Mouse (Mus musculus): ENCODE data around the gene Efs.

Efs gene

DNA sequence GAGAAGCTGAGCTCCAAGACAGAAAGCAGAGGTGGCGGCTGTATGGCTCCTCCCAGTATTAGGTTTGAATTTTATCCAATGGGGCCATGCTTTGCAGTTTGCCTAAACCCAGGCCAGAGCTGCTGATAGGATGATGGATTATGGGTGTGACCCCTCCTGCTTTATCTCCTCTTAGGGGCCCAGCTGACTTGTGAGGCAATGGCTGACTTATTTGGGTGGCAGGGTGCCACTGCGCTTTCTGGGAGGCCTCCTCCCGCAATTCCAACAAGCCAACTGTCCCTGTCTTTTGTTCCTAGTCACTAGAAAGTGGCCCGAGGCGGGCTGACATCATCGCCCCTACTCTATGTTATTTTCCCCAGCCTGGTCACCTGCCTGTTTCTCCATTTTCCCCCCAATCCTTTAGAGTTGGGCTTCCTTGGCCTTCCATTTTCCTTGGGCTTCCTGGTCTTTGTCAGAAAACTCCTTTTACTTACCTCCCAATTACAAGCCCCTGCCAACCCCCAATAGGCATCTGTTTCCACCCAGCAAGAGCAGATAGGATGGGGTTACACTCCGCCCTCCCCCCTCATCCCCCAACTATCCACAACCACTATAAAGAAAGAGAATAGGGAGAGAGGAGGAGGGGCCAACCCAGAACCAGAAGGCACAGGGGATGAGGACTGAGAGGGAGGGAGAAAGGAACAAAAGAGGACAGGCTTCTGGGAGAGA lies 1.1 kb downstream of the Efs start:
- peak; percentile 59 for DNase-seq (ENCODE audit: low read depth)

DNA sequence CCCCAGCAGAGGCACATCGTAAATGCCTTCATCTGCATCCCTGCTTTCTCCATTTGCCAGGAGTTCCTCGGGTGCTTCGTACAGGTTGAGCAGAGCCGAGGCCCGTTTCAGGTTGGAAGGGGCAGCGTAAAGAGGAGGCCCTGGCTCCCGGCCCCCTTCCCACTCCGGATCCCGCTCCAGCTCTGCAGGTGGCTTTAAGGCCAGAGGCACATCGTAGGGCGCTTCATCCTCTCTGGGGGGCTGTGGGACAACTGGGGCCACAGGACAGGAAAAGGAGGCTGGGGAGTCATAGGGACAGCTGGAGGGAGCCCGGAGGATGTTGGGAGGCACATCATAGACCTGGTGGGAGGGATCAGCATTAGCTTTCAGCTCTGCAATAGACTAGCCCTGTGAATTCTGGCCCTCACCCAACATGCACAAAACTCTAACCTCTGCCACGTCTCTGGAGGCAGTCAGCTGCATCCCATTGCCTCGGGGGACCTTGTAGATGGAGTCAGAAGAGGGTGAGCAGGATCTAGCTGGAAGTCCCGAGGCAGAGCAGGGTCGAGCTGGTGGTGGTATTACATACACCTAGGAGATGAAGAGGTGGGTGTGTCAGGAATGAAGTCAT lies 5.7 kb downstream of the Efs start:
- DNase-seq (ENCODE audit: low read depth), result no peak

DNA sequence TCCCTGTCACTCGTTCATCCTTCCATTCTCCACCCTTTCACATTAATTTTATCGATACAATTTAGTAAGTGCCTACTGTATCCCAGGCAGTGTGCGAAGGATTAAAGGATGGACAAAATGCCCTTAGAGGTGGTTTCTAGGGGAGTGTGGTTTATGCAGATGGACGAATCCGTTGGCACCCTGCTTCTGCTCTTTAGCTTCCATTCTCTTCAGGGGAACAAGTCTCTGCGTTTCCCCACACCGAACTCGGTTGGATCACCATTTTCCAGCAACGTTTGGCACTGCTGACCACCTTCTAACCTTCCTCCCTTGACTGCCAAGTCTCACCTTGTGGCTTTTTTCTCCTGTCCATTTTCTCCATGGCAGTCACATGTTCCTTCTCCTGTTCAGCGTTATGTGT lies 12.6 kb downstream of the Efs start:
- no peak for DNase-seq (ENCODE audit: low read depth)

DNA sequence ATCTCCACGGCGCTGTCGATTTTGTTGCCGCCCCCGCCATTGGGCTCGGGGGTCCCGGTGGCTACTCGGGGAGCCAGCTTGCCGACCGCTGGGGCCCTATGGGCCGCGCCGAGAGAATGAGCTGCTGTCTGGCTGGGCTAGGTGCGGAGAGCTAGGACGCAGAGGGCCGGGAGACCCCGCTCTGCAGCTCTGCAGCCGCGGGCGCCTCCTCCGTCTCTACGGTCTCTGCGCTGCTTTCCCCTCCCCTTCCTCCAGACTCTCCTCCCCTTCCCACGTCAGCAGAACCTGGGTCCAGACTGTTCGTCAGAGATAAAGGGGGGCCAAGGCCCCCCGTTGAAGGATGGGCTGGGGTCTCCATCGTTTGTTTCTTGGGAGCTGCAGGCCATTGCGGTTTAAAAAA lies 13.0 kb downstream of the Efs start, which contains the start of gene Slc22a17:
Gene Slc22a17 (minus strand): TSS at position 247 of the 400 bp plus-strand sequence.
- DNase-seq (ENCODE audit: low read depth), result peak; percentile 66

DNA sequence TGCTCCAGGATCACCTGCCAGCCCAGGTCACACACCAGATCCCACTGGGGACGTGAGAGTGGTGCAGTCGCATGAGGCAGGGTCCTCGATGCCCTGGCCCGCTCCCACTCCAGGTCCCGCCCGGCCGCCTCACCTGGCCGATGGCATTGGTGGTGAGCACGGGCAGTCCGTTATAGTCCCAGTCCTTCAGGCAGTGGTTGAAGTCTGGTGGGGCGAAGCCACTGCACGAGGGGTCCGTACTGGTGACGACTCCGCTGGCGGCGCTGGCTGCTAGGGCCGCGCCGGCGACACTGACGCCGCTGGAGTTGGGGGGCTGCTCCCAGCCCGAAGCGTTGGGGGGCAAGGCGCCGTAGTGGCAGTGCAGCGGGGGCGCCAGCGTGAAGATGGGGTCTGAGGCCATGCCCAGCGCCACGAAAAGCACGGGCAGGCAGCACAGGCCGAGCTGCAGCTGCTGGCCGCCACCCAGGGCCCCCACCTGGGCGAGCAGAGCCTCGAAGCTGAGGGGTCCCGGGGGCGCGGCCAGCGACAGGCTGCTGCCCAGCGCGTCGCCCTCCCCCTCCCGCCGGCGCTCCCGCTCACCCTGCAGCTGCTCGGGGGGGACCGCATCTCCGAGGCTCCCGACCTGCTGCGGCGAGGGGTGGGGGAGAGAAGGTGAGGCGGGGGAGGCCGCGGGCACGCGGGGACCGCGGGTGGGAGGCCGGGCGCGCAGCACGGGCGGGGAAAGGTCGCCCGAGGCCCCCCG lies 13.6 kb downstream of the Efs start:
- no peak for DNase-seq (ENCODE audit: low read depth)

DNA sequence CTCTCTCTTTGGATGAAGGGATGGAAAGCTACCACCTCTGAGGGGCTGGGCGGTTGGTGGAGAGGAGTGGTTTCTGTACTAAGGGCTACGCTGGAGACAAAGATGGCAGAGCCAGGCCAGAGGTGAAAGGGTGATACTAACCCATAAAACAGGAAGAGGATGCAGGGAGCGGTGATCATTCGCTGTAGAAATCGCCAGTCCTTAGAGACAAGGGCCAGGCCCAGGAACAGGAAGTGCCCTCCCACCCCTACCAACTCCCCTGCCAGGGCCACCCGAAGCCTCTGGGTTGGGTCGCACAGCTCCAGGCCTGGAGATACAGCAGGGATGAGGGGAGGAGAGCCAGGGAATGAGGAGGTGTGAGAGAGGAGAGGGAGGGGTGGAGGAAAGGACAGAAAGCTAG lies 17.2 kb downstream of the Efs start:
- no peak for DNase-seq (ENCODE audit: low read depth)

DNA sequence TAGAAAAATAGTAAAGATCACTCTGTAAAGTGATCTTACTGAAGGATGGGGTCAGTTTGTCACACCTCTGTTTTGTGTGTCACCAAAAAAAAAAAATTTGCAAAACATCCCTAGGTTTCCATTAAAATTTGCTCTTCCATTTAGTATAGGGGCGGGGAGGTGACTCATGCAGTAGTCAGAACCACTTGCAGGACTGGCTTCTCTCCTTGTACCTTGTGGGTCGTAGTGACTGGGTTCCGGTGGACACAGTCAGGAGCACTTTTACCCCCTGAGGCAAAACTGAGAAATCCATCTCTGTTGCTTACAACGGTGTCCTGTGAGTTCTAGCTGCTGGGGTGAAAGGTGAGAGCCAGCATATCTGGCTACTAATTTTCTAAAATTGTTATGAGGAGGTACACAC lies 22.3 kb downstream of the Efs start:
- DNase-seq (ENCODE audit: low read depth), result peak; percentile 26

DNA sequence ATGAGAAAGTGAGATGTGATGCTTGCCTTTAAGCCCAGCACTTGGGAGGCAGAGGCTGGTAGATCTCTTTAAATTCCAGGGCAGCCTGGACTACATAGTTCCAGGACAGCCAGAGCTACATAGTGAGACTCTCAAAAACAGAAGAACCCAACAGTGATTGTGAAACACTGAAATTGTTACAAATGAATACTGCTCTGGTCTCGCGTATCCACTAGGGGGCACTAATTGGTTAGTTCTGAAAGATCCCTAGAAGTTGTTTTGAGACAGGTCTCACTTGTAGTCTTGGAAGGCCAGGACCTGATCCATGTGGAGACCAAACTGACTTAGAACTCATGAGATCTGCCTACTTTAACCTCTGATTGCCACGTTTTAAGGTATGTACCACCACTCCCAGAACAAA lies 25.5 kb downstream of the Efs start:
- DNase-seq (ENCODE audit: low read depth), result peak; percentile 88

DNA sequence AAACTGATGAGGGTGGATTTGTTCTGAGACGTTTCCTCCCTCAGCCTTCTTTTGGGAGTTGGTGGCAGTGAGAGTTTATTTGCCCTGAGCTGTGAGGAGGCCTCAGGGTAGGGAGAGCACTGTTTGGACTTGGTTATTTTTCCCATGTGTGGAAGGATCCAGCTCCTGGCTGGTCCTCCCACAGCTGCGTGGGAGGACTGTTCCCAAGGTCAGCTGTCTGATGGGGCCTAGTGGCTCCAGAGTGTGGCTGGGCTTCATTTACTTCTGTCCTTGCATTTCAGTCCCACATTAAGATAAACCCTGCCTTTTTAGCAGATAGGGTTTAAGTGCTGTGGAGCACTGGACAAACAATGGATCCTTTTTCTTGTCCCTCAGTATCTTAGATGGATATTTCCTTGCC lies 28.5 kb downstream of the Efs start:
- DNase-seq (ENCODE audit: low read depth), result no peak

DNA sequence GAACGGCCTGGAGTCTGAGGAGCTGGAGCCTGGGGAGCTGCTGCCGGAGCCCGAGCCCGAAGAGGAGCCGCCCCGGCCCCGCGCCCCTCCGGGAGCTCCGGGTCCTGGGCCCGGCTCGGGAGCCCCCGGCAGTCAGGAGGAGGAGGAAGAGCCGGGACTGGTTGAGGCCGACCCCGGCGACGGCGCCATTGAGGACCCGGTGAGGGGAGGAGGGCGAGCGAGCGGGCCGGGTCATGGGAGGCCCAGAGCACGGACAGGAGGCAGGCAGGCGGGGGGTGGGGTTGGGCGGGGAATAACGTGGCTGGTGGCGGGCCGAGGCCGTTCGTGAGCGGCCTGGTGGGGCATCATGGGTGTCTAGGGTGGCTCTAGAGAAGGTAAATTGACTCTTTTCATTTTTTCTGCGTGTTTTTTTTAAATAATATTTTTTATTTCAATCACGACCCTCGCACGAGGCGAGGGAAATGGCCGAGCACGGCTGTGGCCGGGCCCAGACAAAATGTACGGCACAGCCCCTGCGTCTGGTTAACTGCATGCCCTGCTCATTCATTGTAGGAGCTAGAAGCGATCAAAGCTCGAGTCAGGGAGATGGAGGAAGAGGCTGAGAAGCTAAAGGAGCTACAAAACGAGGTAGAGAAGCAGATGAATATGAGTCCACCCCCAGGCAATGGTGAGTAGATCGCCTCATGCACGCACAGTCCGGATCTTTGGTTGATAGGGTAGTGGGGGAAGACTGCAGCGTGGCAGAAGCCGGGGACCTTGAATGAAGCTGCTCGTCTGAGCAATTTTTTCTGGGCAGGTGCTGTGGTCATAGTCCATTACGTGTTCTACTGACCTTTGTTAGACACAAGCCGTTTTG lies 31.4 kb downstream of the Efs start:
- DNase-seq (ENCODE audit: low read depth), result peak; percentile 63

DNA sequence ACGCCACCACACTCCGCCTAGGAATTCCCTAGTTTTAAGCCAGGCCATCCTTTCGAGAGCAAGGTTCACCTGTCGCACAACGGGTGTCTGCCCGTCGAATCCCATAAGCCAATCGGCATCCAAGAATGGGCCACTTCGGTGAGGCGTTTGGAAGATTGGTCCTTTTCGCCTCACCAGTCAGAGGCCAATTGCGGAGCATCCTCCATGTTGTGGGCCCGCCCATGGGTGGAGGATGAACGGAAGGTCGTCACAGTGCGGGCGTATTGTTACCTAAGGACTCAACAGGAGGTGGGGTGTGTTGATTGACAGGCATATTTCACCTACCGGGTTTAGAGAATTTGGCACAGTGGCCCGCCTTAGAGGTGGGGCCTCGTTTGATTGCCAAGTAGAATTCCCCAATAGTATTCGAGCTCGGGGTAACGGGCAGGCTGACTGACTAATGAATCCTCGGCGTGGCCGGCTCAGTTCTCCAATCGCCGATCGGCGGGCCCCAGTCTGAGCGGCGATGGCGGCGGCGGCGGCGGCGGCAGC lies 32.2 kb downstream of the Efs start:
- peak; percentile 97 for DNase-seq (ENCODE audit: low read depth)

DNA sequence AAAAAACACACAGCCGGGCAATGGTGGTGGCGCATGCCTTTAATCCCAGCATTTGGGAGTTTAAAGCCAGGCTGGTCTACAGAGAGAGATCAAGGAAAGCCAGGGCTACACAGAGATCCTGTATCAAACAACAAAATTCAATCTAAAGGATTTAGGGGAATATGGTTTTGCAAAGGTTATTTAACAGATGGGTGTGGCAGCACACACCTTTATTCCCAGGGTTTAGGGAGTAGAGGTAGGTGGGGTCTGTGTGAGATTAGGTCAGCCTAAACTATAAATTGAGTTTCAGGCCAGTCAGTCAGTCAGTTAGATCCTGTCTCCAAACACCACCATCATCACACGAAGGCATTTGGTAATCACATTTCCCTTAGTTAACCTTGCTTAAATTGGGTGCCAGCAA lies 33.7 kb downstream of the Efs start, which contains the start of gene Pabpn1:
Gene Pabpn1 (plus strand): TSS at position 301 of the 400 bp plus-strand sequence.
- DNase-seq (ENCODE audit: low read depth), result no peak

DNA sequence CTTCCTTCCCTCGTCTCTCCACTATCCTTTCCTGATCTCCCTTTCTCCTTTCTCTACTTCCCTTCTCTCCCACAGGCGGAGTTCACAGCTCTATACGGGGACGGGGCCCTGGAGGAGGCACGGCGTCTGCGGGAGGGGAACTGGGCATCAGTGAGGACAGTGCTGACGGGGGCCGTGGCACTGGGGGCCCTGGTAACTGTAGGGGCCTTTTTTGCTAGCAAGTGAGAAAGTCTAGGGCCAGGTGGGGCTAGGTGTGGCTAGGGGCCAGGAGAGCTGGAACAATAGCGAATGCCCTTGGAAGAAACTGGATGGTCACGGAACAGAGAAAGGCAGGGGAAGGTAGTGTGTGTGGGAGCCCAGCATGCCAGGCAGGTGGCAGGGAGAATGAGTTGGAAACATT lies 40.6 kb downstream of the Efs start:
- DNase-seq (ENCODE audit: low read depth), result no peak

DNA sequence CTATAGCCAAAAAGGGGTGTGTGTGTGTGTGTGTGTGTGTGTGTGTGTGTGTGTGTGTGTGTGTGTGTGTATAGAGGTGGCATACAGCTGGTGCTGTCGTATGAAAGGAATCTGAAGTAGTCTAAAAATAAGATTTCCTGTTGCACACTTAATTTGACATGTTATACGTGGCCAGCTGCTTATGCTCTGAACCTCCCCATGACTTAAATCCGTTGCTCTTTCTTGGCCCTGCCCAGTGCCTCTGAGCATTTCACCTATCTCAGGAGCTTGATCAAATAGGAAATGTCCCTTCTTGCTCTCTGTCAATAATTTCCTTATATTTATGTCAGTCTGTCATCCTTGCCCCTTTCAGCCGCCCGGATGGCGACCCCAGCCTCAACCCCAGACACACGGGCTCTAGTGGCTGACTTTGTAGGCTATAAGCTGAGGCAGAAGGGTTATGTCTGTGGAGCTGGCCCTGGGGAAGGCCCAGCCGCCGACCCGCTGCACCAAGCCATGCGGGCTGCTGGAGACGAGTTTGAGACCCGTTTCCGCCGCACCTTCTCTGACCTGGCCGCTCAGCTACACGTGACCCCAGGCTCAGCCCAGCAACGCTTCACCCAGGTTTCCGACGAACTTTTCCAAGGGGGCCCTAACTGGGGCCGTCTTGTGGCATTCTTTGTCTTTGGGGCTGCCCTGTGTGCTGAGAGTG lies 41.8 kb downstream of the Efs start:
- DNase-seq (ENCODE audit: low read depth), result no peak

DNA sequence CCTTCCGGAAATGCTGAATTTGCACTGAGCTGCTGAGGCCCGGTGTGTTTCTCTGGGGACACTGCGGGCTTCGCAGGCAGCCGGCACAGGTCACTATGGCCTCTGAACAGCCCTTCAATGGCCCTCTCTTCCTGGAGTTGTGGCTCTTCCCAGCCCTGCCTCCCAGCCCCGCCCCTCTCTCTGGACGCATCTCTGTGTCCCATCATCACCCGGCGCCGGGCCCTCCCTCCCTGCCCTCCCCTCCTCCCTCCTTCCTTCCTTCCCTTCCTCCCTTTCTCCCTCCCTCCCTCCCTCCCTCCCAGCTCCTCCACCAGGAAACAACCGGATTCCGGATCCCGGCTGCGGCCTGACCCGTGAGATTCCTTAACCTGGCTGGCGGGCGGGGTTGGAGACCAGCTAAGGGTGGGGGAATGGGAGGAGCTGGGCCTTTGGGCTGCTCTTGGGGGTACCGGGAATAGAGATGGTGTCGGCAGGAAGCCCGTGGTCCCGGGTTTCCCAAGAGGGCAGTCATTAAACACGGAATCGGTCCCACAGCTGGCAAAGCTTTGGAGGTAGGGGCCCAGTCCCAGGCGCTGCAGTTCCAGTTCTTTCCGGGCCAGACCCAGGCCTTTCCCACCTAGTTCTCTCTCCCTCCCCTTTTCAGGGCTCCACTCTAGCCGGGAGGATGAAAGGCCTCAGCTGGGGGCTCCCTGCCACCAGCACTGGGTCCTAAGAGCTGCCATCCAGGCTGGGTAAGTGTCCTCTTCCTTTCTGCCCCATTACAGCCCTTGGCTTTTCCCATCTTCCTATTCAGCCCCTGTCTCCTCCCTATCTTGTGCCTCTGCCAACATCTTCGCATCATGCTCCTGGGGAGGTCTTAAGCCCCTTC lies 42.5 kb downstream of the Efs start, which contains the start of the genes Bcl2l2 and Gm20521:
Gene Bcl2l2 (plus strand): TSS at position 224 of the 868 bp plus-strand sequence.
Gene Gm20521 (plus strand): TSS at position 288 of the 868 bp plus-strand sequence.
- DNase-seq (ENCODE audit: low read depth), result peak; percentile 95

DNA sequence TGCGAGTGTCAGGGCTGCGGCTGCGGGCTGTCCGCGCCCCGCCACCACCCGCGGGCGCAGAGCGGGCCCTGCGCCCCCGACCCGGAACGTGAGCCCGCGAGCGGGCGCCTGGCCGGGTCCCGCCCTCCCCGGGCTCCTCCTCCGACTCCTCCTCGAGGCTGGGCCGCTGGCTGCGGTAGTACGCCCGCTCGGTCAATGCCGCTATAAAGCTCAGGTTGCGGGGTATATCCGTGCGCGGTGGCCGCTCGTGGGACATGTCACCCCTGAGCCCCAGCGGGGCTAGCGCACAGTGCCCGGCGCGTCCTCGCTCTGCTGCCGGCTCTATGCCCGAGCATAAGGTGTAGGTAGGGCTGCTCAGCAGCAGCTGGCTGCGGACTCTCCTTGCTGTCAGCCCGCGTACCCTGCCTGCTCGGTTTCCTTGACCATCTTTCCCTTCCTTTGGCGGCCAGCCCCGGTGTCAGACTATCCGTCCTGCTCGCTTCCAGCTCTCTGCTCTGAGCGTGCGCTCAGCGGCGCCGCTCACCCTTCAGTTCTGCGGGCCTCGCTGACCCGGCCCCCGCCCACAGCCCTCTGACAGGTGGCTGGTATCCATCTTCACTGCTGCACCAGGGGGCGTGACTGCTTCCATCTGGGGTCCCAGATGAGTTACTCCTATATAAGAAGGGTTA lies 48.7 kb downstream of the Efs start, which contains the start of gene Ppp1r3e:
Gene Ppp1r3e (minus strand): TSS at position 503 of the 668 bp plus-strand sequence.
- peak; percentile 60 for DNase-seq (ENCODE audit: low read depth)

DNA sequence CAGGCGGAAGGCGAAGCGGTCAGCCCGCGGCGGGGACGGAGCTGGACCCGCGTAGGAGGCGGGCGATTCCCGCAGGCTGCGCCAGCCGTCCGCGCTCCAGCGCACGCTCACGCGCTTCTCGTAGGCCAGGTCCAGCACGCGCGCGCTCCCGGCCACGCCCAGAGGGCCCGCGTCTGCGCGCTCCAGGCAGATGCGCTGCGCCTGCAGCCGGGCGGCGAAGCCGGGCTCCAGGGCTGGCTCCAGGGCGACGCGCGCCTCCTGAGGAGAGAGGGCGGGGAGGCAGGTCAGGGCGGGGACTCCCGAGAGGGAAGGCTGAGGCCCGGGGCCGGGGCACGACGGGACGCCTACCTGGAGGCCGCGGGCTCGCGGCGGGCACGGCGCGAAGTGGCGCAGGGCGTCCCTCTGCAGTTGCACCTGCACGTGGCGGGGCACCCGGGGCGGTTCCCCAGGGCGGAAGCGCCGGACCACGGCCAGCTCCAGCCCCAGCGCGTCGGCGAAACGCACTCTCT lies 49.3 kb downstream of the Efs start:
- DNase-seq (ENCODE audit: low read depth), result peak; percentile 93

DNA sequence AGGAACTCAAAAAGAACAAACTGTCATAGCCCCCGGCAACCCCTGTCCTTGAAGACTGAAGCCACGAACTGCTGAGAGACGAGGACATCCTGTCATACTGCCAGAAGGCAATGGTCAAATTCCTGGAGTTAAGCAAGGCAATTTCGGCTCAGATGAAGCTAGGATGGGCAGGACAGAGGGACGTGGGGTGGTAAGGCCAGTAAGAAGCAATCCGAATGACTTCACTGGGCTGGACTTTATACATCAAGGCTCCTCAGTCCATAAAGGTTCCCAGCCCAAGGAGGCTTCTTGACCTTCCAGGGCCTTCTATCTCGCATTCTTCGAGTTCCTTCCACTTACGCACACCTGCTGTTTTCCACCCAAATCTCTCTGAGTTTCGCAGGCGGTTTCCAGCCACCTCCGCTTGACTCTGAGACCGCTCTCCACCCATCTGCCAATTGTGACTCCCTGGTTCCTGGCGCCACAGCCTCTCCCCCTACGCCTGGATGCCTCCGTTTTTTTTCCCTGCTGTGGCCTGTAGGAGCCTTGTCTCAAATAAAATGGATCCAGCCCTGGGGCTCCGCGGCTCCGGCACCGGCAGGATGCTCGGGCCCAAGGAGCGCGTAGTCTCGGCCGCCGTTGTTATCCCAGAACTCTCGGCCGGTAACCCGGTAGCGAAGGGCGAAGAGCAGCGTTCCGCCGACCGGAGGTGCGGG lies 49.9 kb downstream of the Efs start:
- DNase-seq (ENCODE audit: low read depth), result peak; percentile 15

DNA sequence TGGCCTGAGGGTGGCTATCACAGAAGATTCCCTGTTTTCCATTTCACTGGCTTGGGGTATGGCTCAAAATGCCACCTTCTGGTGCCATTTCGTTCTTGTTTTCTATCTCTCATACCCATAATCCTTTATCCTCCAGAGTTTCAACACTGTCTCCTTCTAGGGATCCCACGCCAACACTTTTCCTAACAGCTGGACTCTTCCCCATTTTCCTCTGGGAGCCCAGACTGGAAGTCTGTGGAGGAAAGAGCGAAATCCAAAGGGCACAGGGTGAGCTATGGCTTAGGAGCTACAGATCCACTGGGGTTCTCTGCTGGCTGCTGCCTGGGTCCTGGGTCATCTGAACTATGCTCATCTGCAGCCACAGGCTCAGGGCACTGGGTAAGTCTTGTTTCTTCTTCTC lies 51.8 kb downstream of the Efs start:
- DNase-seq (ENCODE audit: low read depth), result no peak

All from NIH3T3 (cell line).